Mouse (Mus musculus): Measurements from ENCODE around the gene Pbx3. TPM values are rescaled to one million over a fixed set of nuclear protein-coding genes. Genes with fewer than 3 reads are reported as not detected.
A peak's percentile ranks its signal among the peaks of the same experiment; 100 is the strongest.

Gene Pbx3
- total RNA-seq, 2 experiments from 2014 or later: 1.7 to 1.9 TPM

- DNase-seq (ENCODE audit: low spot score): no peak
These were observed 225.5 kb downstream of the Pbx3 start for GRCm38 (mm10) chr2:34147476-34147875.

- DNase-seq (ENCODE audit: low spot score): peak; percentile 20
These were observed 225.9 kb downstream of the Pbx3 start for GRCm38 (mm10) chr2:34147036-34147435.

- no peak for DNase-seq (ENCODE audit: low spot score)
These were observed 226.5 kb downstream of the Pbx3 start for GRCm38 (mm10) chr2:34146431-34146830.

- no peak for DNase-seq (ENCODE audit: low spot score)
These were observed 233.3 kb downstream of the Pbx3 start for GRCm38 (mm10) chr2:34139470-34140158.

GRCm38 (mm10) chr2:34135316-34135715 is 237.6 kb downstream of the Pbx3 start:
- no peak for DNase-seq (ENCODE audit: low spot score)

GRCm38 (mm10) chr2:34132751-34133150 is 240.2 kb downstream of the Pbx3 start:
- DNase-seq (ENCODE audit: low spot score): no peak

GRCm38 (mm10) chr2:34129674-34130267 is 243.2 kb downstream of the Pbx3 start:
- no peak for DNase-seq (ENCODE audit: low spot score)

GRCm38 (mm10) chr2:34127871-34128270 is 245.1 kb downstream of the Pbx3 start:
- no peak for DNase-seq (ENCODE audit: low spot score)

- DNase-seq (ENCODE audit: low spot score): no peak
These were observed 249.0 kb downstream of the Pbx3 start for GRCm38 (mm10) chr2:34123896-34124295.

Other genes with a start within 250 kb of the Pbx3 start
- 10 to 100 TPM; 65.8 to 74.4 TPM for gene Mapkap1, start 33.6 kb upstream of the Pbx3 start, total RNA-seq (2021)